ENCODE assay signal across 8 mouse cellular contexts in the genomic region with DNA sequence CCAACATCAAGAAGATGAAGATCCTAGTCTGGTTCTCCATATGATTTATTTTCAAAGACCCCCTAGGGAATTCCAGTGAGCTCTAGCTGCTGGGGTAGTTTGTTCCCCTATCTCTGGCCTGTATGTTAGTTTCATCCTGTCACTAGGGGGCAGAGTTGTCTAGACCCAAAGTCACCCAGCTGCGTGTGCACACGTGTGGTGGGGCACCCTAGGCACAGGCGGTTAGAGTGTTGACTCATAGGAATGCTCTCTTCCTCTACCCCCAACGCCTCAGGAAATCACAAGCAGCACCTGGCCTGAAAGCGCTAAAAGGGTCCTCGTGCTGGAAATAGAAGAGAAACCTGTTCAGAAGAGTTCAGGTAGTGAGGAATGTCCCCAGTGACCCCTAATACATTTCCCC. TPM values are rescaled to one million over a fixed set of nuclear protein-coding genes. Genes with fewer than 3 reads are reported as not detected.
DNase-seq lines count a peak whose midpoint lies in the region; ATAC-seq and TF ChIP-seq lines count a peak whose summit lies in the region.

No protein-coding gene starts in this region.

- peak; percentile 46 for TF ChIP-seq CTCF in heart, postnatal 0 days (IDR thresholded peaks at IDR 0.05; ENCODE audit: low read depth)
- peak; percentile 73 for TF ChIP-seq CTCF in liver, adult 2 months (IDR thresholded peaks at IDR 0.05; ENCODE audit: low read depth, low read length)

- ATAC-seq in heart, postnatal 0 days (ENCODE audit: insufficient read depth, low read depth): no peak
- no peak for ATAC-seq in heart, embryonic 11.5 days (replicated peaks; ENCODE audit: insufficient number of reproducible peaks, low FRiP score, low TSS enrichment)

- H3K4me2 ChIP-seq in heart, postnatal 0 days (ENCODE audit: low read depth, low read length): no peak overlapping the region
- H3K4me2 ChIP-seq in heart, embryonic 11.5 days: no peak overlapping the region

- peak; percentile 7 for DNase-seq in heart, postnatal 0 days (ENCODE audit: low spot score)
- DNase-seq in CD8-positive naive resting alpha-beta T cell, adult 2 months (ENCODE audit: low read depth in 2 of 2, low spot score in 2 of 2): peak; percentile 6 to 34
- DNase-seq in c-Kit-positive CD71-positive TER-119-positive erythroid progenitor cells, embryonic 14.5 days (ENCODE audit: low spot score): peak; percentile 44
- peak; percentile 24 for DNase-seq in liver, adult 2 months (ENCODE audit: extremely low read depth, low read depth, low spot score)
- DNase-seq in skeletal muscle tissue, adult 2 months (ENCODE audit: low read depth, low spot score): peak; percentile 20
- no peak for DNase-seq in yolk sac, embryonic 10.5 days (ENCODE audit: low spot score)
- no peak for DNase-seq in gastrocnemius, postnatal 10 days

- TF ChIP-seq EP300 in heart, postnatal 0 days (IDR thresholded peaks at IDR 0.05; ENCODE audit: low read depth): no peak

- no peaks in the 10 kb centered on the region for H3K79me2 ChIP-seq in liver, adult 2 months (ENCODE audit: control insufficient read depth, insufficient read depth, low read length)

- H3K9ac ChIP-seq in heart, postnatal 0 days (replicated peaks; ENCODE audit: low read depth, low read length): no peak overlapping the region
- H3K9ac ChIP-seq in heart, embryonic 11.5 days (ENCODE audit: low read depth, low read length): no peak overlapping the region
- no peak overlapping the region for H3K9ac ChIP-seq in liver, adult 2 months (ENCODE audit: low read depth, low read length)

- no peaks in the 10 kb centered on the region for H3K27me3 ChIP-seq in heart, postnatal 0 days (ENCODE audit: control insufficient read depth, insufficient read depth, low read length)
- H3K27me3 ChIP-seq in heart, embryonic 11.5 days (ENCODE audit: control insufficient read depth, insufficient read depth, low read length): peaks cover 6% of the 10 kb centered on the region
- H3K27me3 ChIP-seq in liver, adult 2 months (ENCODE audit: control insufficient read depth, insufficient read depth, low read length): no peaks in the 10 kb centered on the region

- H3K9me3 ChIP-seq in heart, postnatal 0 days (replicated peaks; ENCODE audit: control insufficient read depth, low read length): no peaks in the 10 kb centered on the region
- H3K9me3 ChIP-seq in heart, embryonic 11.5 days (replicated peaks; ENCODE audit: control insufficient read depth, low read length): no peaks in the 10 kb centered on the region

- no peaks in the 10 kb centered on the region for H3K36me3 ChIP-seq in heart, postnatal 0 days (replicated peaks; ENCODE audit: control insufficient read depth, insufficient read depth, low read length)
- no peaks in the 10 kb centered on the region for H3K36me3 ChIP-seq in heart, embryonic 11.5 days (ENCODE audit: control insufficient read depth, insufficient read depth, low read length)
- no peaks in the 10 kb centered on the region for H3K36me3 ChIP-seq in liver, adult 2 months (ENCODE audit: control insufficient read depth, insufficient read depth, low read length)

- H3K27ac ChIP-seq in heart, postnatal 0 days (ENCODE audit: low read depth): no peak overlapping the region
- no peak overlapping the region for H3K27ac ChIP-seq in heart, embryonic 11.5 days (ENCODE audit: low read depth, low read length)
- no peak overlapping the region for H3K27ac ChIP-seq in liver, adult 2 months (replicated peaks; ENCODE audit: insufficient read depth, low read depth, low read length)

- no peaks in the 10 kb centered on the region for H3K4me1 ChIP-seq in heart, postnatal 0 days (ENCODE audit: control insufficient read depth, insufficient read depth)
- H3K4me1 ChIP-seq in heart, embryonic 11.5 days (ENCODE audit: control insufficient read depth, insufficient read depth, low read length): no peaks in the 10 kb centered on the region
- no peaks in the 10 kb centered on the region for H3K4me1 ChIP-seq in liver, adult 2 months (ENCODE audit: control insufficient read depth, insufficient read depth, low read length)

- 19% methylated on average over 6 of the region's 6 CpGs for WGBS in heart, postnatal 0 days
- WGBS in heart, embryonic 11.5 days (ENCODE audit: insufficient replicate concordance): 15% methylated on average over 6 of the region's 6 CpGs
- 4% methylated on average over 6 of the region's 6 CpGs for whole genome bisulfite sequencing in liver, adult 2 months

- TF ChIP-seq POLR2A in liver, adult 2 months (IDR thresholded peaks at IDR 0.05; ENCODE audit: extremely low read depth, insufficient read depth, low read length): no peak

- H3K4me3 ChIP-seq in heart, postnatal 0 days (ENCODE audit: low read depth, low read length): no peak overlapping the region
- H3K4me3 ChIP-seq in heart, embryonic 11.5 days (ENCODE audit: low read depth, low read length): no peak overlapping the region
- no peak overlapping the region for H3K4me3 ChIP-seq in liver, adult 2 months (ENCODE audit: insufficient read depth, low read depth, low read length)

RNA-seq across cellular contexts. Expression of a gene that starts 46.0 kb away (rescaled TPM):
- total RNA-seq in heart, postnatal 0 days (2014; rRNA removed; ENCODE audit: low replicate concordance): 0.39 and 2.2 TPM in 2 replicates
- polyA plus RNA-seq in heart, postnatal 0 days (2015; fragmentation: Nextera tagmentation; extraction: Ambion mirVana): 0.12 and 0.19 TPM in 2 replicates
- polyA plus RNA-seq in heart, embryonic 11.5 days (2014; fragmentation: Nextera tagmentation; extraction: Ambion mirVana): 2.8 and 5.4 TPM in 2 replicates
- total RNA-seq in liver, adult 2 months (2014; rRNA removed): 0.07 TPM in 1 of 2 replicates, not detected in the other
- polyA plus RNA-seq in liver, adult 2 months (2012; rRNA removed): 0.04 TPM in 1 of 2 replicates, not detected in the other
- under 1 TPM; 0.09 to 0.11 TPM for total RNA-seq in gastrocnemius, postnatal 10 days (2021)

Comparison
In these comparisons a context has a peak if more than half of its experiments do, and no peak if none do; other contexts are left out.
1. DNase-seq: peak in heart, postnatal 0 days (single experiment), CD8-positive naive resting alpha-beta T cell, adult 2 months (2 of 2), c-Kit-positive CD71-positive TER-119-positive erythroid progenitor cells, embryonic 14.5 days (single experiment), liver, adult 2 months (single experiment) and skeletal muscle tissue, adult 2 months (single experiment); none in yolk sac, embryonic 10.5 days (single experiment) and gastrocnemius, postnatal 10 days (single experiment).